Comparison of ENCODE assay signal across 10 mouse cellular contexts in genomic region chr7:63965635-63966418, GRCm38 (mm10). TPM values are rescaled to one million over a fixed set of nuclear protein-coding genes. Genes with fewer than 3 reads are reported as not detected.
DNase-seq lines count a peak whose midpoint lies in the region; ATAC-seq and TF ChIP-seq lines count a peak whose summit lies in the region.
"Had no signal": no experiment of that assay in that cellular context is flagged by ENCODE, and none has a peak within 500 bp of the region (broad histone marks: within the 10 kb centered on the region; RNA-seq: fewer than 3 reads in every experiment).

No protein-coding gene starts in this region.

- H3K36me3 ChIP-seq in midbrain, embryonic 13.5 days = no peaks in the 10 kb centered on the region
- H3K36me3 ChIP-seq: lung, embryonic 15.5 days had no signal

- no peak overlapping the region for H3K4me3 ChIP-seq in layer of hippocampus, adult 2 months
- H3K4me3 ChIP-seq in midbrain, embryonic 13.5 days (replicated peaks) = no peak overlapping the region
- H3K4me3 ChIP-seq: lung, embryonic 15.5 days had no signal

- no peak overlapping the region for H3K9ac ChIP-seq in midbrain, embryonic 13.5 days (replicated peaks)
- H3K9ac ChIP-seq: lung, embryonic 15.5 days had no signal

- ATAC-seq in common myeloid progenitor, adult 5-6 weeks (replicated peaks; ENCODE audit: low read depth, poor library complexity, severe bottlenecking) = peak; percentile 64
- ATAC-seq in hematopoietic stem cell, adult 5-6 weeks (replicated peaks in 1 of 2; ENCODE audit: insufficient read depth in 1 of 2, low FRiP score in 2 of 2, low TSS enrichment in 1 of 2, low read depth in 1 of 2, poor library complexity in 2 of 2, severe bottlenecking in 2 of 2) = peak; percentile 32 to 46; a peak in 3 of 4 replicates
- ATAC-seq in midbrain, embryonic 13.5 days = no peak

- no peak for TF ChIP-seq CTCF in layer of hippocampus, adult 2 months (conservative IDR thresholded peaks at IDR 0.05)

- no peaks in the 10 kb centered on the region for H3K9me3 ChIP-seq in midbrain, embryonic 13.5 days
- H3K9me3 ChIP-seq: lung, embryonic 15.5 days had no signal

- H3K27me3 ChIP-seq in midbrain, embryonic 13.5 days = no peaks in the 10 kb centered on the region
- H3K27me3 ChIP-seq: lung, embryonic 15.5 days had no signal

- WGBS in midbrain, embryonic 13.5 days = 83% methylated on average over 5 of the region's 5 CpGs

- peaks cover 24% of the 10 kb centered on the region for H3K4me1 ChIP-seq in midbrain, embryonic 13.5 days (replicated peaks)
- H3K4me1 ChIP-seq: lung, embryonic 15.5 days had no signal

- DNase-seq in layer of hippocampus, adult 2 months (ENCODE audit: low spot score in 2 of 2) = no peak
- no peak for DNase-seq in layer of hippocampus, adult 18-20 months (ENCODE audit: low spot score in 2 of 2)
- DNase-seq in frontal cortex, postnatal 36 days (ENCODE audit: low spot score in 2 of 2) = no peak
- no peak for DNase-seq in lung, postnatal 10 days
- DNase-seq in right cerebral cortex, adult 2 months (ENCODE audit: low spot score in 2 of 2) = no peak

- peak overlapping the region; percentile 87 for H3K27ac ChIP-seq in layer of hippocampus, adult 2 months
- peak overlapping the region; percentile 45 for H3K27ac ChIP-seq in midbrain, embryonic 13.5 days
- H3K27ac ChIP-seq: lung, embryonic 15.5 days had no signal

- H3K4me2 ChIP-seq in midbrain, embryonic 13.5 days (replicated peaks) = no peak overlapping the region
- H3K4me2 ChIP-seq: lung, embryonic 15.5 days had no signal

RNA-seq across cellular contexts. Expression of gene Klf13, which starts 27.1 kb away (rescaled TPM):
- total RNA-seq in layer of hippocampus, adult 2 months (2021) = 100 to 1,000 TPM; 200 to 216 TPM
- total RNA-seq in layer of hippocampus, adult 18-20 months (2021) = 100 to 1,000 TPM; 202 to 217 TPM
- 16.4 and 20.1 TPM in 2 replicates for total RNA-seq in common myeloid progenitor, adult 5-6 weeks (2017)
- 16.7 and 24.3 TPM in 2 replicates for total RNA-seq in hematopoietic stem cell, adult 5-6 weeks (2017)
- 24.4 and 24.7 TPM in 2 replicates for polyA plus RNA-seq in midbrain, embryonic 13.5 days (2015; fragmentation: Nextera tagmentation; extraction: Ambion mirVana)

RNA-seq across cellular contexts. Expression of gene E030018B13Rik, which starts 49.2 kb away (rescaled TPM):
- total RNA-seq in layer of hippocampus, adult 2 months (2021) = not detected
- not detected for total RNA-seq in layer of hippocampus, adult 18-20 months (2021)
- not detected in 2 replicates for total RNA-seq in common myeloid progenitor, adult 5-6 weeks (2017)
- not detected in 2 replicates for total RNA-seq in hematopoietic stem cell, adult 5-6 weeks (2017)
- polyA plus RNA-seq in midbrain, embryonic 13.5 days (2015; fragmentation: Nextera tagmentation; extraction: Ambion mirVana) = 0.22 and 0.27 TPM in 2 replicates
- polyA plus RNA-seq: brain, embryonic 14.5 days had no signal
